Mouse (Mus musculus) intestine, postnatal 0 days (tissue): ENCODE results near the gene Ppfibp1. TPM values are rescaled to one million over a fixed set of nuclear protein-coding genes. Genes with fewer than 3 reads are reported as not detected.
A peak's percentile ranks its signal among the peaks of the same experiment; 100 is the strongest.

Experiments used
- ATAC-seq: fragments of 200-750 bp; cut with Nextera tagmentation; 2 replicates; pipeline ENCODE4 v1.8.0; 2017; ENCODE audit warnings: mild to moderate bottlenecking, moderate TSS enrichment, moderate library complexity
- H3K27ac ChIP-seq: fragments of 300-500 bp; sonication (generic); 2 replicates; pipeline ENCODE4 v1.5.1; 2014; ENCODE audit warnings: mild to moderate bottlenecking, low read depth, low read length, moderate library complexity
- H3K27me3 ChIP-seq: fragments of 300-500 bp; sonication (generic); replicated peaks from 2 replicates; pipeline ENCODE4 v1.6.1; 2014; ENCODE audit warnings: low read length, mixed read lengths; ENCODE audit not compliant: control insufficient read depth, insufficient read depth
- H3K36me3 ChIP-seq: fragments of 300-500 bp; sonication (generic); 2 replicates; pipeline ENCODE4 v1.6.1; 2014; ENCODE audit warnings: mild to moderate bottlenecking, moderate library complexity; ENCODE audit not compliant: control insufficient read depth, insufficient read depth
- H3K4me1 ChIP-seq: fragments of 300-500 bp; sonication (generic); replicated peaks from 2 replicates; pipeline ENCODE4 v1.6.1; 2014; ENCODE audit warnings: antibody characterized with exemption, low read length, mixed read lengths; ENCODE audit not compliant: control insufficient read depth, insufficient read depth
- H3K4me2 ChIP-seq: fragments of 300-500 bp; sonication (generic); replicated peaks from 2 replicates; pipeline ENCODE4 v1.6.1; 2014; ENCODE audit warnings: low read depth, mild to moderate bottlenecking, moderate library complexity
- H3K4me3 ChIP-seq: fragments of 300-500 bp; sonication (generic); 2 replicates; pipeline ENCODE4 v1.5.1; 2014; ENCODE audit warnings: low read depth, low read length
- H3K9ac ChIP-seq: fragments of 300-500 bp; sonication (generic); 2 replicates; pipeline ENCODE4 v1.6.1; 2014; ENCODE audit warnings: mild to moderate bottlenecking, low read depth, low read length
- H3K9me3 ChIP-seq: fragments of 300-500 bp; sonication (generic); 2 replicates; pipeline ENCODE4 v1.6.1; 2016; ENCODE audit warnings: mixed run types; ENCODE audit not compliant: control insufficient read depth
- CTCF ChIP-seq: sonication (generic); IDR thresholded peaks from 2 replicates; pipeline ENCODE4 v1.5.1; 2016; ENCODE audit warnings: low read depth, mild to moderate bottlenecking, control low read depth, antibody characterized with exemption, moderate library complexity
- WGBS: fragments of 180-500 bp; shearing (Covaris S2); extraction: QIAGEN DNeasy Blood & Tissue Kit; methylation state at CpG from one replicate; pipeline ENCODE4 v1.1.7; 2014; 5-methylcytosine and 5-hydroxymethylcytosine counted together
- polyA plus RNA-seq: library from polyadenylated mRNA; unstranded; fragments of >200 nt; fragmentation: Nextera tagmentation; extraction: Ambion mirVana; gene quantifications from 2 replicates; pipeline ENCODE4 v1.2.1, GENCODE M21; 2015

The Ppfibp1 gene
- polyA plus RNA-seq, 1 experiment from 2014 or later, result 32.3 TPM

GRCm38 (mm10) chr6:146908801-146909200, 20.5 kb downstream of the Ppfibp1 start:
- Histone ChIP-seq H3K9me3 (no peaks in the 10 kb centered on the region), H3K27ac (no peak overlapping the region), H3K4me3 (no peak overlapping the region), H3K36me3 (no peaks in the 10 kb centered on the region), H3K9ac (no peak overlapping the region), H3K4me2 (no peak overlapping the region), H3K27me3 (no peaks in the 10 kb centered on the region), H3K4me1 (peaks cover 3% of the 10 kb centered on the region)
- TF ChIP-seq CTCF, result no peak
- WGBS, result 85% methylated on average over 2 of the region's 2 CpGs
- no peak for ATAC-seq

GRCm38 (mm10) chr6:146909725-146910489, 21.6 kb downstream of the Ppfibp1 start:
- Histone ChIP-seq H3K27ac (no peak overlapping the region; the same call in 1 of the 2 replicates), H3K4me3 (no peak overlapping the region), H3K4me1 (peaks cover 3% of the 10 kb centered on the region), H3K36me3 (no peaks in the 10 kb centered on the region), H3K27me3 (no peaks in the 10 kb centered on the region), H3K9ac (no peak overlapping the region), H3K9me3 (no peaks in the 10 kb centered on the region), H3K4me2 (no peak overlapping the region)
- no peak for ATAC-seq
- WGBS, result 58% methylated on average over 5 of the region's 5 CpGs
- no peak for TF ChIP-seq CTCF

GRCm38 (mm10) chr6:146910801-146911200, 22.5 kb downstream of the Ppfibp1 start:
- no peak for TF ChIP-seq CTCF
- no peak overlapping the region for H3K27ac ChIP-seq
- no peak overlapping the region for H3K9ac ChIP-seq
- H3K4me3 ChIP-seq, result no peak overlapping the region
- no peaks in the 10 kb centered on the region for H3K36me3 ChIP-seq
- H3K4me2 ChIP-seq, result no peak overlapping the region
- no peaks in the 10 kb centered on the region for H3K9me3 ChIP-seq
- no peaks in the 10 kb centered on the region for H3K27me3 ChIP-seq
- ATAC-seq, result no peak
- H3K4me1 ChIP-seq, result peaks cover 3% of the 10 kb centered on the region
- 86% methylated on average over 2 of the region's 2 CpGs for WGBS

- no peaks in the 10 kb centered on the region for H3K27me3 ChIP-seq
- H3K9me3 ChIP-seq, result no peaks in the 10 kb centered on the region
- H3K36me3 ChIP-seq, result no peaks in the 10 kb centered on the region
- peak overlapping the region; percentile 5; the same call in 1 of the 2 replicates for H3K27ac ChIP-seq
- peak; percentile 80 for ATAC-seq
- 23% methylated on average over 3 of the region's 3 CpGs for WGBS
- H3K4me2 ChIP-seq, result no peak overlapping the region
- H3K4me1 ChIP-seq, result no peaks in the 10 kb centered on the region; the same call in none of the 2 replicates
- H3K9ac ChIP-seq, result no peak overlapping the region
- no peak for TF ChIP-seq CTCF
- no peak overlapping the region for H3K4me3 ChIP-seq
Observed at GRCm38 (mm10) chr6:146912835-146913488, 24.7 kb downstream of the Ppfibp1 start.

GRCm38 (mm10) chr6:146913489-146914198, 25.4 kb downstream of the Ppfibp1 start:
- ATAC-seq, result peak; percentile 18; the same call in 1 of the 2 replicates
- TF ChIP-seq CTCF, result no peak
- no peak overlapping the region for H3K4me2 ChIP-seq
- H3K27me3 ChIP-seq, result no peaks in the 10 kb centered on the region
- no peaks in the 10 kb centered on the region for H3K36me3 ChIP-seq
- WGBS, result 30% methylated on average over 4 of the region's 4 CpGs
- H3K27ac ChIP-seq, result 0 out of 2 replicates have a peak overlapping the region, but pooled peaks have one; percentile 5
- H3K9me3 ChIP-seq, result no peaks in the 10 kb centered on the region
- no peak overlapping the region for H3K4me3 ChIP-seq
- H3K9ac ChIP-seq, result no peak overlapping the region
- no peaks in the 10 kb centered on the region; the same call in none of the 2 replicates for H3K4me1 ChIP-seq

- 85% methylated on average over 1 of the region's 1 CpGs for WGBS
- no peak overlapping the region for H3K4me3 ChIP-seq
- no peaks in the 10 kb centered on the region; the same call in none of the 2 replicates for H3K4me1 ChIP-seq
- H3K36me3 ChIP-seq, result no peaks in the 10 kb centered on the region
- no peak for ATAC-seq
- H3K4me2 ChIP-seq, result no peak overlapping the region
- no peak overlapping the region for H3K27ac ChIP-seq
- H3K9me3 ChIP-seq, result no peaks in the 10 kb centered on the region
- no peak overlapping the region for H3K9ac ChIP-seq
- no peaks in the 10 kb centered on the region for H3K27me3 ChIP-seq
- no peak for TF ChIP-seq CTCF
Observed at GRCm38 (mm10) chr6:146915808-146916207, 27.5 kb downstream of the Ppfibp1 start.
